Mouse (Mus musculus) bone marrow, adult 2 months (tissue): ENCODE measurements around the gene Mcm9.
"Not testable (repeated sequence)": the region's sequence is repeated elsewhere in the genome, so short reads cannot be mapped to it uniquely, and the experiment has no call there.

Source experiments
- CTCF ChIP-seq: fragments of 200-500 bp; IDR thresholded peaks from 2 replicates; pipeline ENCODE4 v1.5.1; 2011; ENCODE audit warnings: low read length, control low read depth; ENCODE audit not compliant: control insufficient read depth, insufficient read depth
- POLR2A ChIP-seq: fragments of 200-500 bp; IDR thresholded peaks from 2 replicates; pipeline ENCODE4 v1.6.1; 2011; ENCODE audit warnings: low read depth, mild to moderate bottlenecking, control low read depth, low read length, borderline replicate concordance; ENCODE audit not compliant: control insufficient read depth

- TF ChIP-seq CTCF, POLR2A: not testable (repeated sequence)
These were observed 24.0 kb upstream of the Mcm9 start for GRCm38 (mm10) chr10:53654239-53654638.
